Mouse (Mus musculus) ES-E14 (cell line): Measurements from ENCODE around the gene E4f1.

Source experiments
- ZC3H11A ChIP-seq: IDR thresholded peaks from 2 replicates; pipeline ENCODE4 v1.6.1; 2012; ENCODE audit warnings: low read depth, mild to moderate bottlenecking, inconsistent platforms, low read length, borderline replicate concordance
- ZNF384 ChIP-seq: IDR thresholded peaks from 2 replicates; pipeline ENCODE4 v1.6.1; 2012; ENCODE audit warnings: low read depth, low read length, inconsistent platforms

DNA sequence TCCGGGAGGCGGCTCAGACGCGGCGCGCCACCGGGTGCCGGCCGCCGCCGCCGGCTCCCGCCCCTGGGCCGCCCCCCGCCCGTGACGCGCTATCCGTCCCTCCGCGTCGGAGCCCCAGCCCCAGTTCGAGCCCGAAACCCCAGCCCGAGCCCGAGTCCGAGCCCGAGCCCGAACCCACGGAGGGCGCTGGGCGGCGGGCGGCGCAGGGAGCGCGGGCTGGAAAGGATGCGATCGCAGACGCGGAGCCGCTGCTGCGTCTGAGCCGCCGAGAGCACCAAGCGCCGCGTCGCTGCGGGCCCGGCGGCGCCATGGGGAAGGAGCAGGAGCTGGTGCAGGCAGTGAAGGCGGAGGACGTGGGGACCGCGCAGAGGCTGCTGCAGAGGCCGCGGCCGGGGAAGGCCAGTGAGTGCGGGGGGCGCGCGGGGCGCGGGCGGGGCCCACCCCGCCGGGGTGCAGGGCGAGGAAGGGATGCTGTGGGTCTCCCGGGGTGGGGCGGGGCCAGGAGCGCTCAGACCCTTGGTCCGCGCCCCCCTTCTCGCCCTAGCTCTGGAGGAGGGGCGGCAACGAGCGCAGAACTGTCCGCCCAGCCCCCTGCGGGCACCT is 18.6 kb upstream of the E4f1 start:
- TF ChIP-seq ZC3H11A: no peak
- no peak for TF ChIP-seq ZNF384
